Mouse (Mus musculus): ENCODE results near the gene Olfr1425. TPM values are rescaled to one million over a fixed set of nuclear protein-coding genes. Genes with fewer than 3 reads are reported as not detected.
"Not testable (repeated sequence)": the region's sequence is repeated elsewhere in the genome, so short reads cannot be mapped to it uniquely, and the experiment has no call there.

Gene Olfr1425
- polyA plus RNA-seq, 1 experiment from 2014 or later: not detected

DNA sequence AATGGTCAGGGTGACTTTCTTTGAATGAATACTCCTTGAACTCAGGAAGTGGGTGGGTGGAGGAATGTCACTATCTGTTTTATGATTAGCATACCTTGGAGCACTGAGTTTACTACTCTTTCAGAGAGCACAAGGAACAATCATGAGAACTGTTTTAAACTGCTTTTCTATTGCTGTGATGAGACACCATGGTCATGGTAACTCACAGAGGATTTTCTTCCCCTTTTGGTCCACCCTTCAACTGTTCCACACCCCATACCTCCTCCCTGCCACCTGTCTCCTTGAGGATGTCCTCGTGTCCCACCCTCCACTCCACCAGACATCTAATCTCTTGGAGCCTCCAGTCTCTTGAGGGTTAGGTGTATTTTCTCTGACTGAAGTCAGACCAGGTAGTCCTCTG, 9.7 kb downstream of the Olfr1425 start:
- H3K36me3 ChIP-seq (ENCODE audit: control insufficient read depth, insufficient read depth, low read length); ATAC-seq; H3K4me2 ChIP-seq (ENCODE audit: low read length); H3K4me1 ChIP-seq (ENCODE audit: control insufficient read depth, insufficient read depth, low read length); H3K27me3 ChIP-seq (replicated peaks; ENCODE audit: control insufficient read depth, insufficient read depth, low read length); DNase-seq (ENCODE audit: low spot score); H3K4me3 ChIP-seq (ENCODE audit: low read depth, low read length); H3K9ac ChIP-seq (ENCODE audit: low read length); H3K9me3 ChIP-seq (replicated peaks; ENCODE audit: control insufficient read depth, low read length); H3K27ac ChIP-seq (ENCODE audit: low read depth, low read length): not testable (repeated sequence)
- WGBS: 74% methylated on average over 1 of the region's 1 CpGs

DNA sequence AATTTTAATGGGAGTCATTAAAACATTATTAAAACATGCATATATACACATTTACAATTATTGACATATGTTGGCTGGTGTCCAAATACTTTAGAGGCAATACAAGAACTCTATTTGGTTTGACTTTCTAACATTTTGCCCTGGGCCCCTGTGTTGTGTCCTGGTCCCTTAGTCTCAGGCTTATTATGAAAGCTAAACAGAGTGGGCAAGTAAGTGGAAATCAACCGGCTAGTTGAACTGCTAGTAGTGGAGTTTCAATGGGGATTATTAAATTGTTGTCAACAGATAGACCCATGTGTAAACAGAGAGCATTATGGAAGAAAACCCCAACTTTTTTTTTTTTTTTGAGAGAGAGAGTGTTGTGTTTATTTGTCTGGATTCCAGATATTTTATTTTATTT, 14.9 kb downstream of the Olfr1425 start, which contains the start of gene Olfr1424:
Gene Olfr1424 (minus strand): TSS at position 101 of the 400 bp plus-strand sequence.
- not testable (repeated sequence) for H3K27me3 ChIP-seq (replicated peaks; ENCODE audit: control insufficient read depth, insufficient read depth, low read length); H3K4me3 ChIP-seq (ENCODE audit: low read depth, low read length); H3K36me3 ChIP-seq (ENCODE audit: control insufficient read depth, insufficient read depth, low read length); H3K9me3 ChIP-seq (replicated peaks; ENCODE audit: control insufficient read depth, low read length); H3K27ac ChIP-seq (ENCODE audit: low read depth, low read length); H3K4me2 ChIP-seq (ENCODE audit: low read length); H3K9ac ChIP-seq (ENCODE audit: low read length); DNase-seq (ENCODE audit: low spot score); ATAC-seq; H3K4me1 ChIP-seq (ENCODE audit: control insufficient read depth, insufficient read depth, low read length)
- 91% methylated on average over 1 of the region's 1 CpGs for WGBS

DNA sequence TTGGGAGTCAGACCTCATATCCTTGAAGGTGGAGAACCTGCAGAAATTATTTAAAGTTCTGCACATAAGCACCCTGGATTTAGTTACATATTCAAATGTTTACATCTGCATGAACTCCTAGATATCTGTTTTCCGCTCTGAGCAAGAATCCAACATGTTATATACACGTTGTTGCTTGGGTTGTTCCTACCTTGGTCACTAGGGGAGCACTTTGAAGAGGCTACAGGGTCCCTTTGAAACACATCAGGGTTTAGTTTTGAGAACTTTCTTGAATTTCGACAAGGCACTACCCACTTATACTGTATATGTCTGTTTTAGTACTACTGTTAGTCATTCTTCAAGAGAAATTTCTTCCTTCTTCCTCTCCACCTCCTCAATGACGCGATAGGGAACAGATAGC, 34.4 kb downstream of the Olfr1425 start:
- no peak overlapping the region for H3K27ac ChIP-seq (ENCODE audit: low read depth, low read length)
- H3K27me3 ChIP-seq (replicated peaks; ENCODE audit: control insufficient read depth, insufficient read depth, low read length): no peaks in the 10 kb centered on the region
- no peaks in the 10 kb centered on the region for H3K4me1 ChIP-seq (ENCODE audit: control insufficient read depth, insufficient read depth, low read length)
- no peak overlapping the region for H3K4me3 ChIP-seq (ENCODE audit: low read depth, low read length)
- no peak overlapping the region for H3K9ac ChIP-seq (ENCODE audit: low read length)
- 91% methylated on average over 5 of the region's 5 CpGs for WGBS
- DNase-seq (ENCODE audit: low spot score): no peak
- H3K9me3 ChIP-seq (replicated peaks; ENCODE audit: control insufficient read depth, low read length): no peaks in the 10 kb centered on the region
- no peak overlapping the region for H3K4me2 ChIP-seq (ENCODE audit: low read length)
- no peak for ATAC-seq
- H3K36me3 ChIP-seq (ENCODE audit: control insufficient read depth, insufficient read depth, low read length): no peaks in the 10 kb centered on the region

DNA sequence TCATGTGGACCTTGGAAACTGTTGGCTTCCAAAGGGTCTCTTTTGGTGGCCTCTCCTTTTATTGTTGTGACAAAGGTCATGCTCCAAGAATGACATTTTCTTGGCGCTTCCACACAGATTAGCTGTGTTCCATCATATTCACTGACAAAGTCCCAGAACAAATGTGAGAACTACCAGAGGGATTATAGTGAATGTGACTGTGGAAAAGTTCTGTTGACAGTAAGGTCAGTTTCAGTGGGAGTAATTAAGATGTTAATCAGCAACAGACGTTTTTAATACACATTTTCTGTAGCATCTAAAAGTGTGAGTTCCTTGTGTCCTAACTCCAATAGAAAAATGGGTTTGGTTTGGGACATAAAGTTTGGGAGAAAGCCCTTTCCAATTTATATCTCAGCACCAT, 36.3 kb downstream of the Olfr1425 start, which contains the start of gene Olfr1423:
Gene Olfr1423 (minus strand): TSS at position 101 of the 400 bp plus-strand sequence.
- Histone ChIP-seq H3K9me3 (replicated peaks; ENCODE audit: control insufficient read depth, low read length) (no peaks in the 10 kb centered on the region), H3K4me2 (ENCODE audit: low read length) (no peak within 1 kb of the TSS), H3K36me3 (ENCODE audit: control insufficient read depth, insufficient read depth, low read length) (no peaks in the 10 kb centered on the region), H3K9ac (ENCODE audit: low read length) (no peak within 1 kb of the TSS), H3K27me3 (replicated peaks; ENCODE audit: control insufficient read depth, insufficient read depth, low read length) (no peaks in the 10 kb centered on the region), H3K4me3 (ENCODE audit: low read depth, low read length) (no peak within 1 kb of the TSS), H3K27ac (ENCODE audit: low read depth, low read length) (no peak within 1 kb of the TSS), H3K4me1 (ENCODE audit: control insufficient read depth, insufficient read depth, low read length) (no peaks in the 10 kb centered on the region)
- DNase-seq (ENCODE audit: low spot score) (no peak), ATAC-seq (no peak)
- WGBS: 76% methylated on average over 2 of the region's 2 CpGs

DNA sequence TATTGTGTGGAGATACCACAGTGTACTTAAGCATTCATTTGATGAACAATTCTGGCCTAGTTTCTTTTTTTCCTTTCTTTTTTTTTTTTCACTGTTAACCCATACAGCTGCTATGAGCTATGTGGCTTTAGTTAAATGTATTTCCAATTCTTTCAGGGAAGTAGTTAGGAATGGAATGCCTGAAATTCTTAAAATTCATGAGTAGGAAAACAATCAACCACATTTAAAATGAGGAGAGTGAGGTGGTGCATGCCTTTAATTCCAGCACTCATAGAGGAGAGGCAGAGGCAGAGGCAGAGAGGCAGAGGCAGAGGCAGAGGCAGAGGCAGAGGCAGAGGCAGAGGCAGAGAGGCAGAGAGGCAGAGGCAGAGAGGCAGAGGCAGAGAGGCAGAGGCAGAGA, 39.8 kb downstream of the Olfr1425 start:
- Histone ChIP-seq H3K9me3 (replicated peaks; ENCODE audit: control insufficient read depth, low read length) (no peaks in the 10 kb centered on the region), H3K4me2 (ENCODE audit: low read length) (no peak overlapping the region), H3K9ac (ENCODE audit: low read length) (no peak overlapping the region), H3K36me3 (ENCODE audit: control insufficient read depth, insufficient read depth, low read length) (no peaks in the 10 kb centered on the region), H3K4me3 (ENCODE audit: low read depth, low read length) (no peak overlapping the region), H3K27ac (ENCODE audit: low read depth, low read length) (no peak overlapping the region), H3K27me3 (replicated peaks; ENCODE audit: control insufficient read depth, insufficient read depth, low read length) (no peaks in the 10 kb centered on the region), H3K4me1 (ENCODE audit: control insufficient read depth, insufficient read depth, low read length) (no peaks in the 10 kb centered on the region)
- DNase-seq (ENCODE audit: low spot score): no peak
- no peak for ATAC-seq

DNA sequence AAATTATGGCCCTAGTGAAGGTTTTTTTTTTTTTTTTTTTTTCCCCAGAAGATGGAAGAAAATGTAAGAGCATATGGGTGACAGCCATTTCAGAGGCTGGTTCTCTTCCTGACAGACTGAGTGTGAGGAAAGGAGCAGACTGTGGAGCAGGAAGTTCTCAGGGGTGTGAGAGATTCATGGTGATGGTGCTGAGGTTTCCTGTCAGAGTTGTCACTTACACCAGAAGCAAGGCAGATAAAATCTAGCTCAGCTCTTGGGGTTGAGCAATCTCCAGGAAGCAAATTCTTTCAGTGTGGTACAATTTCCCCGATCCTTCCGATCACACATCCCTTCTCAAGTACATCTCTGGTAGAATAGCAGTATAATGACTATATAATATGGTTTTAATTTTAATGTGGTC, 50.9 kb downstream of the Olfr1425 start:
- ATAC-seq (no peak), DNase-seq (ENCODE audit: low spot score) (no peak)
- Histone ChIP-seq H3K4me2 (ENCODE audit: low read length) (no peak overlapping the region), H3K9ac (ENCODE audit: low read length) (no peak overlapping the region), H3K9me3 (replicated peaks; ENCODE audit: control insufficient read depth, low read length) (no peaks in the 10 kb centered on the region), H3K4me3 (ENCODE audit: low read depth, low read length) (no peak overlapping the region), H3K36me3 (ENCODE audit: control insufficient read depth, insufficient read depth, low read length) (no peaks in the 10 kb centered on the region), H3K27me3 (replicated peaks; ENCODE audit: control insufficient read depth, insufficient read depth, low read length) (no peaks in the 10 kb centered on the region), H3K4me1 (ENCODE audit: control insufficient read depth, insufficient read depth, low read length) (no peaks in the 10 kb centered on the region), H3K27ac (ENCODE audit: low read depth, low read length) (no peak overlapping the region)
- WGBS: 91% methylated on average over 2 of the region's 2 CpGs

DNA sequence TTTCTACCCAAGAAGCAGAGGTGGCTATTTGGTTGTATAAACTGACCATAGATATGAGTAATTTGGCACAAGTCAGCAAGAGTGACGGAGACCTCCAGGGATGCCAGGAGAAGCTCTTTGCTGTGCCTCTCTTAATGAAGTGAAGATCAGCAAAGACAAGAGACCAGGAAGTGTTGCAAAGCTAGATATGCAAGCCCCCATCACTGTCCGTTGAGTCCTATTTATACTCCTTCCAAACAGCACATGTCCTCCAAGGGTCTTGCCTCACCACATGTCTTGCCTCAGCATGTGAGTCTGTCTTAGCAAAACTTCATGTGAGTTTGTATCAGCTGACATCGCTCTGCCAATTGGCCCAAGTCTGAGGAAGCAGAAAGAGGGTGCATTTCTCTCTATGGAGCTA, 52.2 kb downstream of the Olfr1425 start:
- Histone ChIP-seq H3K4me2 (ENCODE audit: low read length) (no peak overlapping the region), H3K27ac (ENCODE audit: low read depth, low read length) (no peak overlapping the region), H3K36me3 (ENCODE audit: control insufficient read depth, insufficient read depth, low read length) (no peaks in the 10 kb centered on the region), H3K27me3 (replicated peaks; ENCODE audit: control insufficient read depth, insufficient read depth, low read length) (no peaks in the 10 kb centered on the region), H3K9me3 (replicated peaks; ENCODE audit: control insufficient read depth, low read length) (no peaks in the 10 kb centered on the region), H3K9ac (ENCODE audit: low read length) (no peak overlapping the region), H3K4me1 (ENCODE audit: control insufficient read depth, insufficient read depth, low read length) (no peaks in the 10 kb centered on the region), H3K4me3 (ENCODE audit: low read depth, low read length) (no peak overlapping the region)
- DNase-seq (ENCODE audit: low spot score) (no peak), ATAC-seq (no peak)
- 91% methylated on average over 3 of the region's 3 CpGs for WGBS

DNA sequence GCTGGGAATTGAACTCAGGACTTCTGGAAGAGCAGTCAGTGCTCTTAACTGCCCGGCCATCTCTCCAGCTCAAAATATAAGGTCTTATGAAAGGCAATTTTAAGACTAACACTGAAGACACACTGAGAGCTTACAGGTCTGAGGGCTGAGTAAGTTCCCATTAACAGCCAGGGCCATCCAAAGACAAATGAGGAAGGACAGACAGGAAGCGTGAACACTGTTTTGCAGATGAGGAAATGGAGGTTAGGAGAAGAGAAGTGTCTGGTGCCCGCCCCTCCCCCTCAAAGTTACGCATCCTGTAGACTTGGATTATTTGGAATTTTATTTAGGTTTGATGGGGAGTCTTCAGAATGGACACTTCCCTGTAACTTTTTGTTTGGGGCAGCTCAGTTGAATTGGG, 53.4 kb downstream of the Olfr1425 start:
- Histone ChIP-seq H3K4me2 (ENCODE audit: low read length) (no peak overlapping the region), H3K36me3 (ENCODE audit: control insufficient read depth, insufficient read depth, low read length) (no peaks in the 10 kb centered on the region), H3K9ac (ENCODE audit: low read length) (no peak overlapping the region), H3K9me3 (replicated peaks; ENCODE audit: control insufficient read depth, low read length) (no peaks in the 10 kb centered on the region), H3K4me3 (ENCODE audit: low read depth, low read length) (no peak overlapping the region), H3K4me1 (ENCODE audit: control insufficient read depth, insufficient read depth, low read length) (no peaks in the 10 kb centered on the region), H3K27me3 (replicated peaks; ENCODE audit: control insufficient read depth, insufficient read depth, low read length) (no peaks in the 10 kb centered on the region), H3K27ac (ENCODE audit: low read depth, low read length) (no peak overlapping the region)
- 88% methylated on average over 4 of the region's 4 CpGs for WGBS
- ATAC-seq (no peak), DNase-seq (ENCODE audit: low spot score) (no peak)
